Mouse (Mus musculus) thymus, adult 2 months (tissue): Measurements from ENCODE around the gene Tenm2. TPM values are rescaled to one million over a fixed set of nuclear protein-coding genes. Genes with fewer than 3 reads are reported as not detected.

Source experiments
- DNase-seq: peaks from one replicate; pipeline ENCODE4 v3.0.0; 2021
- H3K27ac ChIP-seq: fragments of 200-500 bp; 2 replicates; pipeline ENCODE4 v1.5.1; 2012; ENCODE audit warnings: low read length, control low read depth; ENCODE audit not compliant: control insufficient read depth, insufficient read depth
- H3K27me3 ChIP-seq: fragments of 200-500 bp; 2 replicates; pipeline ENCODE4 v1.6.1; 2012; ENCODE audit warnings: mild to moderate bottlenecking, low read length, moderate library complexity, mixed read lengths; ENCODE audit not compliant: control insufficient read depth, insufficient read depth
- H3K36me3 ChIP-seq: fragments of 200-500 bp; 2 replicates; pipeline ENCODE4 v1.6.1; 2012; ENCODE audit warnings: mild to moderate bottlenecking, low read length, moderate library complexity; ENCODE audit not compliant: control insufficient read depth, insufficient read depth
- H3K4me1 ChIP-seq: fragments of 200-500 bp; replicated peaks from 2 replicates; pipeline ENCODE4 v1.6.1; 2012; ENCODE audit warnings: low read length; ENCODE audit not compliant: control insufficient read depth, insufficient read depth
- H3K4me3 ChIP-seq: fragments of 200-500 bp; 2 replicates; pipeline ENCODE4 v1.5.1; 2012; ENCODE audit warnings: mild to moderate bottlenecking, low read length, control low read depth, moderate library complexity; ENCODE audit not compliant: control insufficient read depth, insufficient read depth
- CTCF ChIP-seq: fragments of 200-500 bp; IDR thresholded peaks from 2 replicates; pipeline ENCODE4 v1.5.1; 2012; ENCODE audit warnings: mild to moderate bottlenecking, control low read depth, low read length, moderate library complexity, borderline replicate concordance; ENCODE audit not compliant: control insufficient read depth, poor library complexity, insufficient read depth; ENCODE audit errors: extremely low read depth
- POLR2A ChIP-seq: fragments of 200-500 bp; IDR thresholded peaks from 2 replicates; pipeline ENCODE4 v1.6.1; 2012; ENCODE audit warnings: mild to moderate bottlenecking, low read length, control low read depth, moderate library complexity; ENCODE audit not compliant: control insufficient read depth, poor library complexity, insufficient read depth; ENCODE audit errors: extremely low read depth
- WGBS: fragments of 180-500 bp; shearing (Covaris S2); methylation state at CpG from one replicate; pipeline ENCODE4 v1.1.7; 2018; 5-methylcytosine and 5-hydroxymethylcytosine counted together
- polyA plus RNA-seq: library from polyadenylated mRNA; depleted of rRNA; stranded (reverse); fragments of >200 nt; gene quantifications from 2 replicates; pipeline ENCODE4 v1.2.3, GENCODE M21; 2012

Gene Tenm2
- polyA plus RNA-seq, 1 experiment = 0.70 TPM

DNA sequence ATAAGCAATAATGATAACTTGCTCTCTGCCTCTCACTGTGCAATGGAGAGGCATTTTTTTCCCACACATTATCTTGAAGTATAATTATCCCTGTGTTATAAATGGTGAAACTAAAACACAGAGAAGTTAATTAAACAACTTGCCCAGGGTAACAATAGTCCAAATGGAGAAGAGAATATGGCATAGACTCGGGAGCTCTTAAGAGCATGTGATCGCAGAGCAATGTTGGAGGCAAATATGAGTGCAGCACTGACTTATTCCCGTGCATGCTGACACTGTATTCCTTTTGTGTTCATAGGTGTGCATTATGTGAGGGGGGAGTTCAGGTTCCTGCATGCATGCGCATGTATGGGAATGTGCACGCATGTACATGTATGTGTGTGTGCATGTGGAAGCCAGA lies 870.7 kb downstream of the Tenm2 start:
- Histone ChIP-seq H3K27ac (no peak overlapping the region), H3K4me1 (no peaks in the 10 kb centered on the region), H3K4me3 (no peak overlapping the region), H3K27me3 (no peaks in the 10 kb centered on the region), H3K36me3 (no peaks in the 10 kb centered on the region)
- TF ChIP-seq CTCF (no peak), POLR2A (no peak)
- no peak for DNase-seq
- WGBS = 95% methylated on average over 5 of the region's 5 CpGs

GRCm38 (mm10) chr11:36364441-36364840 lies 871.3 kb downstream of the Tenm2 start:
- no peak overlapping the region for H3K27ac ChIP-seq
- TF ChIP-seq CTCF = no peak
- TF ChIP-seq POLR2A = no peak
- 82% methylated on average over 9 of the region's 9 CpGs for WGBS
- H3K36me3 ChIP-seq = no peaks in the 10 kb centered on the region
- no peak overlapping the region for H3K4me3 ChIP-seq
- H3K27me3 ChIP-seq = no peaks in the 10 kb centered on the region
- DNase-seq = no peak
- H3K4me1 ChIP-seq = no peaks in the 10 kb centered on the region

GRCm38 (mm10) chr11:36362514-36362913 lies 873.2 kb downstream of the Tenm2 start:
- no peak overlapping the region for H3K4me3 ChIP-seq
- 96% methylated on average over 8 of the region's 8 CpGs for WGBS
- H3K27ac ChIP-seq = no peak overlapping the region
- no peaks in the 10 kb centered on the region for H3K4me1 ChIP-seq
- no peak for DNase-seq
- no peak for TF ChIP-seq POLR2A
- TF ChIP-seq CTCF = no peak
- H3K27me3 ChIP-seq = no peaks in the 10 kb centered on the region
- H3K36me3 ChIP-seq = no peaks in the 10 kb centered on the region

DNA sequence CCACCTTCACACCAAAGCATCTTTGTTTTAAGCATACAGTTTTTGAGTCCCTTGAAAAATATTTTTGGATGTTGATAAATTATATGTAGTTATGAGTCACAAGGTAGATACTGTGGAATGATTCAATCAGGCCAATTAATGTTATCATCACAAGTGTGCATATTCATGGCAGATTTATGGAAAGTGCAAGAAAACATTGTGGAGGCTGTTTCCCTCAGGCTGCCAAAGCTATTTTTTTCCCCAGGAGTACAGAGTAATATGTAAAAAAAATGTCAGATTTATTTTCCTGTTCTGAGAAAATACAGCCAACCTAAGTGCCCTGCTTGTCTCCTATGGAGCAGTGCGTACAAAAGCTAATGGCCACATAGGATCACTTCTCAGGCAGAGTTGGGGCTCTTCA lies 882.5 kb downstream of the Tenm2 start:
- Histone ChIP-seq H3K36me3 (no peaks in the 10 kb centered on the region), H3K4me1 (no peaks in the 10 kb centered on the region), H3K4me3 (no peak overlapping the region), H3K27me3 (no peaks in the 10 kb centered on the region), H3K27ac (no peak overlapping the region)
- WGBS = 97% methylated on average over 1 of the region's 1 CpGs
- DNase-seq = no peak
- TF ChIP-seq POLR2A = no peak
- no peak for TF ChIP-seq CTCF

DNA sequence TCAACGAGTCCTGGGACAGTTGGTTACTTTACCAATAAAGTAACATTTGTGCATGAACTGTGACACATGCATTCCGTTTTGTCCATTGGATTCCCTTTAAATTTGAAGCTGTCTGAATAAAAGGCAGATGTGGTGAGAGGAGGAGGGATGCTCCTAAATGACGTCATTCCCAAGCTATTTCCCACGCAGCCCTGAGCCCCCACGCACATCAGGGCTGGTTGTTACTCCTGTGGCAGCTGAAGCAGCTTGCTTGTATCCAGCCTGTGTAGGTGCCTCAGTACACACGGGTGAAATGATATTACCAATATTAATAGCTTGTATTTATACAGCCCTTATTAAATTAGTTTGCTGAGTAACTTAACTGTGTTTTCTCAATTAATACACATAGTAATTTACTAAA lies 884.0 kb downstream of the Tenm2 start:
- no peaks in the 10 kb centered on the region for H3K36me3 ChIP-seq
- TF ChIP-seq POLR2A = no peak
- no peak for TF ChIP-seq CTCF
- no peak overlapping the region for H3K4me3 ChIP-seq
- WGBS = 81% methylated on average over 6 of the region's 6 CpGs
- DNase-seq = no peak
- H3K4me1 ChIP-seq = no peaks in the 10 kb centered on the region
- no peaks in the 10 kb centered on the region for H3K27me3 ChIP-seq
- no peak overlapping the region for H3K27ac ChIP-seq

- Histone ChIP-seq H3K36me3 (no peaks in the 10 kb centered on the region), H3K4me3 (no peak overlapping the region), H3K27me3 (no peaks in the 10 kb centered on the region), H3K4me1 (no peaks in the 10 kb centered on the region), H3K27ac (no peak overlapping the region)
- TF ChIP-seq POLR2A (no peak), CTCF (no peak)
- WGBS = 90% methylated on average over 6 of the region's 6 CpGs
- no peak for DNase-seq
Observed at GRCm38 (mm10) chr11:36351341-36351740, 884.4 kb downstream of the Tenm2 start.

GRCm38 (mm10) chr11:36350264-36350663 lies 885.5 kb downstream of the Tenm2 start:
- H3K4me1 ChIP-seq = no peaks in the 10 kb centered on the region
- H3K27ac ChIP-seq = no peak overlapping the region
- TF ChIP-seq POLR2A (no peak), CTCF (no peak)
- H3K4me3 ChIP-seq = no peak overlapping the region
- no peaks in the 10 kb centered on the region for H3K27me3 ChIP-seq
- no peaks in the 10 kb centered on the region for H3K36me3 ChIP-seq
- WGBS = 94% methylated on average over 1 of the region's 1 CpGs
- no peak for DNase-seq
